Mouse (Mus musculus) MEL (cell line): ENCODE measurements around the gene Crb3. TPM values are rescaled to one million over a fixed set of nuclear protein-coding genes. Genes with fewer than 3 reads are reported as not detected.

Experiments
- DNase-seq: peaks from one replicate; pipeline ENCODE4 v3.0.0; 2011; ENCODE audit warnings: low read depth, low spot score
- H3K27ac ChIP-seq: 2 replicates; pipeline ENCODE4 v1.5.1; 2012; ENCODE audit warnings: low read depth, mild to moderate bottlenecking, control low read depth, low read length, moderate library complexity; ENCODE audit not compliant: control insufficient read depth
- H3K27me3 ChIP-seq, 2 experiments: fragments of 150-350 bp in 1 of 2; sonication (generic) in 1 of 2; 2 replicates each; pipeline ENCODE4 v1.6.1; 2012; ENCODE audit warnings: low read length in 2 of 2, mild to moderate bottlenecking in 2 of 2, improper control_type of control experiment in 1 of 2, moderate library complexity in 1 of 2; ENCODE audit not compliant: insufficient read depth in 2 of 2, control insufficient read depth in 1 of 2
- H3K36me3 ChIP-seq, 2 experiments: 2 replicates each; pipeline ENCODE4 v1.6.1; 2012 to 2014; ENCODE audit warnings: low read length in 2 of 2, improper control_type of control experiment in 1 of 2, inconsistent platforms in 1 of 2, mild to moderate bottlenecking in 1 of 2; ENCODE audit not compliant: insufficient read depth in 2 of 2, control insufficient read depth in 1 of 2
- H3K4me1 ChIP-seq, 2 experiments: fragments of 150-350 bp in 1 of 2; sonication (generic) in 1 of 2; 2 replicates each; pipeline ENCODE4 v1.6.1; 2012; ENCODE audit warnings: low read length in 2 of 2, improper control_type of control experiment in 1 of 2, mild to moderate bottlenecking in 1 of 2; ENCODE audit not compliant: insufficient read depth in 2 of 2, control insufficient read depth in 1 of 2
- H3K4me3 ChIP-seq, 2 experiments: fragments of 150-350 bp in 1 of 2; sonication (generic) in 1 of 2; 2 replicates each; pipeline ENCODE4 v1.5.1; 2012; ENCODE audit warnings: low read depth in 2 of 2, low read length in 2 of 2, mild to moderate bottlenecking in 2 of 2, moderate library complexity in 2 of 2, control low read depth in 1 of 2, improper control_type of control experiment in 1 of 2; ENCODE audit not compliant: control insufficient read depth in 1 of 2, insufficient read depth in 1 of 2
- H3K79me2 ChIP-seq: 2 replicates; pipeline ENCODE4 v1.6.1; 2012; ENCODE audit warnings: mild to moderate bottlenecking, low read length, moderate library complexity; ENCODE audit not compliant: control insufficient read depth, poor library complexity, insufficient read depth
- H3K9ac ChIP-seq: 2 replicates; pipeline ENCODE4 v1.6.1; 2012; ENCODE audit warnings: low read depth, mild to moderate bottlenecking, control low read depth, low read length, moderate library complexity; ENCODE audit not compliant: control insufficient read depth, poor library complexity, severe bottlenecking
- H3K9me3 ChIP-seq: fragments of 150-350 bp; sonication (generic); replicated peaks from 2 replicates; pipeline ENCODE4 v1.6.1; 2012; ENCODE audit warnings: mild to moderate bottlenecking, low read length, improper control_type of control experiment, moderate library complexity; ENCODE audit not compliant: insufficient read depth
- CTCF ChIP-seq, 3 experiments: IDR thresholded peaks in 2 of 3; conservative IDR thresholded peaks in 1 of 3; 2 replicates each; pipeline ENCODE4 v1.5.1; 2011 to 2012; ENCODE audit warnings: low read length in 3 of 3, low read depth in 2 of 3, mild to moderate bottlenecking in 2 of 3, improper control_type of control experiment in 1 of 3, inconsistent platforms in 1 of 3, mixed read lengths in 1 of 3, moderate library complexity in 1 of 3; ENCODE audit not compliant: control insufficient read depth in 1 of 3, insufficient read depth in 1 of 3, poor library complexity in 1 of 3, severe bottlenecking in 1 of 3
- E2F4 ChIP-seq: IDR thresholded peaks from 2 replicates; pipeline ENCODE4 v1.6.1; 2011; ENCODE audit warnings: low read depth, low read length, improper control_type of control experiment, borderline replicate concordance
- EP300 ChIP-seq, 2 experiments: IDR thresholded peaks; 2 replicates each; pipeline ENCODE4 v1.6.1; 2011; ENCODE audit warnings: improper control_type of control experiment in 2 of 2, low read length in 2 of 2, low read depth in 1 of 2, mild to moderate bottlenecking in 1 of 2
- ETS1 ChIP-seq: IDR thresholded peaks from 2 replicates; pipeline ENCODE4 v1.6.1; 2012; ENCODE audit warnings: low read depth, mild to moderate bottlenecking, inconsistent platforms, low read length, improper control_type of control experiment, moderate library complexity
- GABPA ChIP-seq: IDR thresholded peaks from 2 replicates; pipeline ENCODE4 v1.6.1; 2012; ENCODE audit warnings: low read depth, mild to moderate bottlenecking, inconsistent platforms, low read length, improper control_type of control experiment, moderate library complexity
- MAFK ChIP-seq: IDR thresholded peaks from 2 replicates; pipeline ENCODE4 v1.6.1; 2011; ENCODE audit warnings: low read depth, mild to moderate bottlenecking, low read length, improper control_type of control experiment, borderline replicate concordance
- MAX ChIP-seq: IDR thresholded peaks from 2 replicates; pipeline ENCODE4 v1.6.1; 2011; ENCODE audit warnings: low read length, improper control_type of control experiment
- MAZ ChIP-seq: IDR thresholded peaks from 2 replicates; pipeline ENCODE4 v1.6.1; 2012; ENCODE audit warnings: low read depth, mild to moderate bottlenecking, inconsistent platforms, low read length, improper control_type of control experiment
- MEF2A ChIP-seq: IDR thresholded peaks from 2 replicates; pipeline ENCODE4 v1.6.1; 2014; ENCODE audit warnings: low read depth, mild to moderate bottlenecking, inconsistent platforms, low read length, improper control_type of control experiment; ENCODE audit not compliant: poor library complexity, insufficient replicate concordance, severe bottlenecking; ENCODE audit errors: extremely low read depth
- NELFE ChIP-seq: IDR thresholded peaks from 2 replicates; pipeline ENCODE4 v1.6.1; 2011; ENCODE audit warnings: low read depth, low read length, improper control_type of control experiment
- NRF1 ChIP-seq: IDR thresholded peaks from 2 replicates; pipeline ENCODE4 v1.6.1; 2014; ENCODE audit warnings: low read depth, mild to moderate bottlenecking, inconsistent platforms, low read length, improper control_type of control experiment, moderate library complexity; ENCODE audit not compliant: poor library complexity, insufficient read depth, severe bottlenecking
- POLR2AphosphoS2 ChIP-seq: IDR thresholded peaks from 2 replicates; pipeline ENCODE4 v1.6.1; 2011; ENCODE audit warnings: low read length, improper control_type of control experiment
- POLR2AphosphoS5 ChIP-seq: IDR thresholded peaks from 2 replicates; pipeline ENCODE4 v1.6.1; 2012; ENCODE audit warnings: low read depth, borderline replicate concordance, mild to moderate bottlenecking, inconsistent platforms, low read length, moderate library complexity, mixed read lengths
- RAD21 ChIP-seq: IDR thresholded peaks from 2 replicates; pipeline ENCODE4 v1.6.1; 2011; ENCODE audit warnings: mild to moderate bottlenecking, low read depth, low read length, improper control_type of control experiment
- RCOR1 ChIP-seq: IDR thresholded peaks from 2 replicates; pipeline ENCODE4 v1.6.1; 2012; ENCODE audit warnings: low read depth, mild to moderate bottlenecking, inconsistent platforms, low read length, improper control_type of control experiment
- SMC3 ChIP-seq: IDR thresholded peaks from 2 replicates; pipeline ENCODE4 v1.6.1; 2011; ENCODE audit warnings: low read depth, low read length, improper control_type of control experiment
- TBP ChIP-seq: IDR thresholded peaks from 2 replicates; pipeline ENCODE4 v1.8.0; 2011; ENCODE audit warnings: low read depth, low read length, improper control_type of control experiment
- TCF12 ChIP-seq: IDR thresholded peaks from 2 replicates; pipeline ENCODE4 v1.6.1; 2014; ENCODE audit warnings: low read depth, mild to moderate bottlenecking, inconsistent platforms, low read length, improper control_type of control experiment, moderate library complexity
- USF1 ChIP-seq: IDR thresholded peaks from 2 replicates; pipeline ENCODE4 v1.6.1; 2014; ENCODE audit warnings: low read depth, mild to moderate bottlenecking, inconsistent platforms, low read length, improper control_type of control experiment, moderate library complexity
- ZC3H11A ChIP-seq: IDR thresholded peaks from 2 replicates; pipeline ENCODE4 v1.6.1; 2012; ENCODE audit warnings: low read depth, mild to moderate bottlenecking, inconsistent platforms, low read length, improper control_type of control experiment
- ZMIZ1 ChIP-seq: IDR thresholded peaks from 2 replicates; pipeline ENCODE4 v1.6.1; 2012; ENCODE audit warnings: low read depth, mild to moderate bottlenecking, inconsistent platforms, low read length, improper control_type of control experiment, moderate library complexity
- polyA plus RNA-seq, 2 experiments: library from polyadenylated mRNA; stranded (reverse) in 1 of 2; unstranded in 1 of 2; fragments of >175 nt in 1 of 2; fragments of >200 nt in 1 of 2; gene quantifications; 2 replicates each; pipeline versions ENCODE4 v1.2.1 to v1.2.4; 2012; ENCODE audit warnings: low replicate concordance in 2 of 2, low read depth in 1 of 2; ENCODE audit not compliant: insufficient read length in 2 of 2, insufficient read depth in 1 of 2, missing spikeins in 1 of 2
- total RNA-seq: library from RNA; depleted of rRNA; stranded (reverse); fragments of 300-350 nt; gene quantifications from 2 replicates; pipeline ENCODE4 v1.2.3, GENCODE M21; 2012

Crb3 gene
- total and polyA plus RNA-seq, 3 experiments: 0.19 TPM; not detected in 2

- Histone ChIP-seq H3K9me3 (no peaks in the 10 kb centered on the region), H3K4me3 (no peak overlapping the region), H3K27me3 (no peaks in the 10 kb centered on the region), H3K4me1 (no peaks in the 10 kb centered on the region), H3K36me3 (no peaks in the 10 kb centered on the region), H3K9ac (no peak overlapping the region), H3K79me2 (no peaks in the 10 kb centered on the region)
- DNase-seq: no peak
- TF ChIP-seq NRF1: no peak
- TF ChIP-seq RCOR1: no peak
- no peak for TF ChIP-seq GABPA
- no peak for TF ChIP-seq SMC3
- no peak for TF ChIP-seq E2F4
- TF ChIP-seq ZC3H11A: no peak
- no peak for TF ChIP-seq MAZ
- TF ChIP-seq TCF12: no peak
- no peak for TF ChIP-seq MAX
- no peak for TF ChIP-seq RAD21
- TF ChIP-seq, all 39 proteins: peak for 0
- no peak overlapping the region for H3K27ac ChIP-seq
Measured at GRCm38 (mm10) chr17:57085970-57086757, 27.3 kb downstream of the Crb3 start.

DNA sequence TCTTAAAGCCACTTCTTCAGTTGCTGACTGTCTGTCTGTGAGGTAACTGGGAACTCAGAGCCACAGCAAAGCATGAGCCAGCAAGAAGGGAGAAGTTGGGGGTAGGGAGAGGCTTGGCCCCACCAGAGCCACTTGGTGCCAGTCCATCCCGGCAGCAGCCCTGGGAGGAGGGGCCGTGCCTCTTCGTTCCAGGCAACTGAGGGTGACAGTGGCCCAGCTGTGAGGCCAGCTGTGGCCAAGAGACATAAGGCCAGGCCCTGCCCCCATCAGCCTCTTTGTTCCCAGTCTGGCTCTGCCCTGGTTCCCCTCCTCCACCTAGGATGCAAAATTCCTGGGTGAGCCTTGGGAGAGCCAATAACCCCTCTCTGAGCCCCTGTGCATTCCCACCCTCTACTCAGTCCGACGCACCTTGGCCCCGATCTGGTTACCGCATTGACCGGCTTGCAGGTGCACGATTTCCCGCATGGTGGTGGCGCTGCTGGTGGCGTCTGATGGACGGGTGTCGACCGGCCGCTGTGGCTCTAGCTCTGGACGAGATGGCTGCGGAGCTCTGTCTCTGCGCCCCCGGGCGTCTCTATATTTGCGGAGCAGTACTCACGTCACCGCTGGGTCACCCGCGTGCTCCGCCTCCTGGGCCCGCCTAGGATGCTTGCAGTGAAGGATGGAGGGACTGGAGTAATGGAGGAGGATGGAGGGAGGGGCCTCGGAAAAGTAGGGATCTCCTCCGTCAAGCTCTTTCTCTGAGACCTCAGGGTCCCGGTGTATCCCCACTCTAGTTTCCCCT, 28.3 kb downstream of the Crb3 start, which contains the start of gene Tubb4a:
Gene Tubb4a, minus strand, starts transcription at position 734 of the 784 bp plus-strand sequence.
- H3K4me1 ChIP-seq: no peaks in the 10 kb centered on the region
- no peaks in the 10 kb centered on the region for H3K27me3 ChIP-seq
- H3K9ac ChIP-seq: no peak within 1 kb of the TSS
- no peak within 1 kb of the TSS for H3K4me3 ChIP-seq
- no peak for DNase-seq
- H3K79me2 ChIP-seq: no peaks in the 10 kb centered on the region
- H3K36me3 ChIP-seq: no peaks in the 10 kb centered on the region
- H3K9me3 ChIP-seq: no peaks in the 10 kb centered on the region
- no peak within 1 kb of the TSS for H3K27ac ChIP-seq
- TF ChIP-seq SMC3 (no peak), MAZ (no peak), TBP (no peak), GABPA (no peak), NELFE (no peak), MAFK (no peak), POLR2AphosphoS2 (no peak), ZC3H11A (no peak), NRF1 (no peak), RCOR1 (no peak), MAX (no peak), POLR2AphosphoS5 (no peak), USF1 (no peak), TCF12 (no peak), ZMIZ1 (no peak), EP300 (IDR thresholded peaks at IDR 0.05; ENCODE audit: low read depth in 1 of 2, low read length in 2 of 2) (no peak), MEF2A (no peak), ETS1 (no peak), CTCF (IDR thresholded peaks at IDR 0.05 in 2 of 3, conservative IDR thresholded peaks at IDR 0.05 in 1 of 3; ENCODE audit: control insufficient read depth in 1 of 3, insufficient read depth in 1 of 3, low read depth in 2 of 3, low read length in 3 of 3, poor library complexity in 1 of 3, severe bottlenecking in 1 of 3) (no peak)
